Comparison of ENCODE assay signal across 8 mouse cellular contexts in genomic region chr2:90474593-90475405, GRCm38 (mm10).
A peak's percentile ranks its signal among the peaks of the same experiment; 100 is the strongest.
DNase-seq lines count a peak whose midpoint lies in the region; ATAC-seq and TF ChIP-seq lines count a peak whose summit lies in the region.

No protein-coding gene starts in this region.

- 3% methylated on average over 11 of the region's 11 CpGs for WGBS in hindbrain, postnatal 0 days

- TF ChIP-seq CTCF in gastrocnemius, adult 2 months (IDR thresholded peaks at IDR 0.05): peak; percentile 88
- peak; percentile 95 for TF ChIP-seq CTCF in hindbrain, postnatal 0 days (IDR thresholded peaks at IDR 0.05; ENCODE audit: low read depth)

- peak; percentile 89 for DNase-seq in adipocyte (ENCODE audit: low spot score)
- peak; percentile 74 for DNase-seq in gastrocnemius, adult 2 months
- DNase-seq in hindbrain, postnatal 0 days (ENCODE audit: low spot score): peak; percentile 96
- peak; percentile 84 to 90 for DNase-seq in left cerebral cortex, adult 18-20 months (ENCODE audit: low spot score in 2 of 2)
- DNase-seq in lung, postnatal 4 days: peak; percentile 54 to 85
- DNase-seq in retina, postnatal 7 days (ENCODE audit: low read depth, low spot score): peak; percentile 92
- DNase-seq in urinary bladder, adult 2 months (ENCODE audit: low spot score): peak; percentile 41

- H3K36me3 ChIP-seq in hindbrain, postnatal 0 days (ENCODE audit: insufficient read depth, low read length): no peaks in the 10 kb centered on the region

- ATAC-seq in common myeloid progenitor, adult 5-6 weeks (replicated peaks; ENCODE audit: low read depth, poor library complexity, severe bottlenecking): peak; percentile 81
- peak; percentile 92 for ATAC-seq in hindbrain, postnatal 0 days

- no peaks in the 10 kb centered on the region for H3K9me3 ChIP-seq in hindbrain, postnatal 0 days (ENCODE audit: low read length)

- intact Hi-C loops in gastrocnemius, adult 2 months (cut with DNase I): loop anchor here (1.0 to 5.0 kb wide), 3 partner anchors 68 to 204 kb away; no protein-coding TSS in a partner anchor

- H3K27ac ChIP-seq in gastrocnemius, adult 2 months: peak overlapping the region; percentile 49; the same call in 1 of the 2 replicates
- H3K27ac ChIP-seq in hindbrain, postnatal 0 days: peak overlapping the region; percentile 49

- no peak overlapping the region; the same call in 1 of the 2 replicates for H3K9ac ChIP-seq in hindbrain, postnatal 0 days (replicated peaks; ENCODE audit: low read length)

- H3K4me3 ChIP-seq in gastrocnemius, adult 2 months: peak overlapping the region; percentile 67
- H3K4me3 ChIP-seq in hindbrain, postnatal 0 days (ENCODE audit: low read length): peak overlapping the region; percentile 9; the same call in 1 of the 2 replicates

- no peaks in the 10 kb centered on the region for H3K4me1 ChIP-seq in hindbrain, postnatal 0 days (ENCODE audit: insufficient read depth, low read length)

- peak overlapping the region; percentile 44 for H3K4me2 ChIP-seq in hindbrain, postnatal 0 days (ENCODE audit: low read depth, low read length)

- H3K27me3 ChIP-seq in hindbrain, postnatal 0 days (ENCODE audit: insufficient read depth, low read length): no peaks in the 10 kb centered on the region

Comparison
In these comparisons a context has a peak if more than half of its experiments do, and no peak if none do; other contexts are left out.
1. Peak in every context shown above with its lines: DNase-seq, ATAC-seq, H3K4me3 ChIP-seq and H3K27ac ChIP-seq.
2. DNase-seq: peak in every context shown above with its lines; median percentile 96 in hindbrain, postnatal 0 days; 92 in retina, postnatal 7 days; 89 in adipocyte; 87 in left cerebral cortex, adult 18-20 months; 74 in gastrocnemius, adult 2 months; 70 in lung, postnatal 4 days; 41 in urinary bladder, adult 2 months.